Mouse (Mus musculus) liver, adult 2 months (tissue): ENCODE results near the gene Ankrd13d.

Experiments
- CTCF ChIP-seq: fragments of 200-500 bp; IDR thresholded peaks from 2 replicates; pipeline ENCODE4 v1.5.1; 2011; ENCODE audit warnings: low read depth, low read length, control low read depth
- POLR2A ChIP-seq: fragments of 200-500 bp; IDR thresholded peaks from 2 replicates; pipeline ENCODE4 v1.6.1; 2011; ENCODE audit warnings: low read length, control low read depth; ENCODE audit not compliant: insufficient read depth; ENCODE audit errors: extremely low read depth

DNA sequence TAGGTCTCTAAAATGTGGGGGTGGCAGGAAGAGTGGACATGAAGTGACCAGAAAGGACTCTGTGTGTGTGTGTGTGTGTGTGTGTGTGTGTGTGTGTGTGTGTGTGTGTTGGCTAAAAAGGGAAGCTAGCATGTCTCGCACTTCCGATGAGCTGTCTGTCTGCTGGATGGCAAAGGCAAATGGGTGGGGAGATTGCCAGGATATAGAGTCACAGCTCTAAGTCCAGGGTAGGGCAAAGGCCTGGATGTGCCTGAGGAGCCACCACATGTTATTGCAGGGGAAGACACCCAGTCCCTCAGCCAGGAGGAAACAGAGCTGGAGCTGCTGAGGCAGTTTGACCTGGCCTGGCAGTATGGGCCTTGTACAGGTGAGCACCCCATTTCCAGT, 50.8 kb downstream of the Ankrd13d start:
- TF ChIP-seq CTCF, result no peak
- no peak for TF ChIP-seq POLR2A
